Mouse (Mus musculus): ENCODE results near the gene Dolpp1. TPM values are rescaled to one million over a fixed set of nuclear protein-coding genes. Genes with fewer than 3 reads are reported as not detected.

Gene Dolpp1
- total RNA-seq (2023): 12.6 TPM in 2 replicates

GRCm38 (mm10) chr2:30392114-30392576, at the start of gene Dolpp1:
Dolpp1 (plus strand) TSS chr2:30392254.

DNA sequence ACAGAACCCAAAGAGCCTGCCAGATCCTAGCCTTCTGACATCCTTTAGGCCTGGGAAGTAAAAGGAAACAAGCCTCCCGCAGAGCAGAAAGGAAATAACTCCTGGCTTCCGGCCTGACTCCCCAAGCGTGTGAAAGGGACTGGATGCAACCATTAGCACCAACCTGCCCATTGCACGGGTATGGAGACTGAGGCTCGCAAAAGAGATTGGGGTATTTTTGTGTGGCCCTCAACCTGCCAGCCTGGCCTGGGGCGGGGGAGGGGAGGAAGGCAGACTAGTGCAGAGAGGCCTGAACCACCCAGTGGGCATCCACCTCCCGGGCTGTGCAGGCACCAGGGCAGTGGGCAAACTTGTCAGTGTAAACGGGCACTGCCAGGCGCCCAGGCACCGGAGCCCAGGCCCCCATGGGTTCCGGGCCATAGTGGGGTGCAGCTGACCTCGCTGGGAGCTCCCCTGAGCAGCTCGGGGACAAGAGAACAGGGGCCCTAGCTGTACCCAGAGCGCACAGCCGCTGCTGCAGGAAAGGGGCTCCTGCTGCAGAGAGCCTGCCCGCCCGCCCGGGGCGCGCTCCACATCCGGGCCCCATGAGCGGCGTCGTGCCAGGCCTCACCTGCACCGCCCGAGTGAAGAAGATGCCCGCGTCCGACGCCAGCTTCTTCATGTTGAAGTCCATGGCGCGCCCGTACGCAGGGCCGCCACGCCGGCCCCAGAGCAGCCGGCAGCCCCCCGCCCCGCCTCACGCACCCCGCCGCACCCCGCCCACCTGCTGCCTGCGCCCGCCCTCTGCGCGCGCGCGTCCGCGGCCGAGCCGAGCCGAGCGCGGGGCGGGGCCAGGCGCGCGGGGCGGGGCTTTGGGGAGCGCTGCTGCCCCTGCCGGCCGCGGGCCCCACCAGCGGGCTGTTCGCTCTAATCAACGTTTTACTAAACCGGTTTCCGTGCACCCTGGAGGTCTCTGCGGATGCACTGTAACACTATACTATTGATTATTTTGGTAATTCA, 33.2 kb upstream of the Dolpp1 start, which contains the start of gene Sh3glb2:
Gene Sh3glb2, minus strand, starts transcription at position 805 of the 999 bp plus-strand sequence.

DNA sequence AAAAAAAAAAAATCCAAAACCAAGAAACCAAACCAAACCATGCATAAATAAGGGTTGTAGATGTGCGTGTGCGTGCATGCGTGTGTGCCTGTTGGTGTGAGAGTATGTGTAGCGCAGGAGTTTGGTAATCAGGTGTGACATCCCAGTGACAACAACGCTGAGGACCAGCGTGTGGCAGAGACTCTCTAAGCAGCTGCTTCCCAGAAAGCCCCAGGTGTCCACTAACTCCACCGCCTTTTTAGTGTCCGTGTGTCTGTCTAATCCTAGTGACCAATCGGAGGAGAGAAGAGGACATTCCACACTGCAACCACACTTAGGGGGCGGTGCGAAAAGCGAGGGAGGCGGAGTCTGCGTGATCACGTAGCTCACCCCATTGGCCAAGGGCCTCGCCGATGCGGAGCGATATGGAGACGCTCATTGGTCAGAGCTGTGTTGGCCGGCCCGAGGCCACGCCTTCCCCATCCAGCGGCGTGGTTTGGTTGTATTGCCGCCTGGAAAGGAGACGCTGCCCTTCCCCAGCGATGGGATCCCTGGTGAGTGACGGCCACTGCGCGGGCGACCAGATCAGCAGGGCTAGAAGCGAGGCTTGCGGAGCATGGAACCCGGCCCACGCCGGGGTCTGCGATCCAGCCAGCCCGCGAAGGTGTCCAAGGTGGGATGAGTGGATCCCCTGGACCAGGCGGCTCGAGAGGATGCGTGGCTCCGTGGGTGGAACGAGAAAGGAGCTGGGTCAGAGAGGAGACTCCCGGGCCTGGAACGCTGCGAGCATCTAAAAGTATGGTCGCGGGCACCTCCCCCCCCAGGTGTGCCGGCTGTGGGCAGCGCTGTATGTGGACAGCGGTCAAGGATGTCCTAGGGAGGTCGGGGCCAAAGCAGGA, 28.0 kb upstream of the Dolpp1 start, which contains the start of gene Miga2:
Gene Miga2, plus strand, starts transcription at position 461 of the 878 bp plus-strand sequence.

GRCm38 (mm10) chr2:30415157-30415935, 23.3 kb downstream of the Dolpp1 start, which contains the start of gene Crat:
Crat (minus strand) TSS chr2:30415813.

GRCm38 (mm10) chr2:30415936-30416648, 24.0 kb downstream of the Dolpp1 start, which contains the start of gene Ptpa:
Ptpa (plus strand) TSS chr2:30416039.

Other genes with a start within 250 kb of the Dolpp1 start
- gene Endog, start 220.8 kb upstream of the Dolpp1 start, total RNA-seq (2023): 2.8 and 3.4 TPM in 2 replicates
- 6.7 and 7.5 TPM in 2 replicates for gene Spout1, start 213.8 kb upstream of the Dolpp1 start, total RNA-seq (2023)
- 1.7 and 2.7 TPM in 2 replicates for gene Kyat1, start 186.4 kb upstream of the Dolpp1 start, total RNA-seq (2023)
- 20.1 and 24.6 TPM in 2 replicates for gene Lrrc8a, start 154.5 kb upstream of the Dolpp1 start, total RNA-seq (2023)
- 0.19 TPM in 1 of 2 replicates, not detected in the other for gene Gm28035, start 151.7 kb upstream of the Dolpp1 start, total RNA-seq (2023)
- gene Phyhd1, start 126.1 kb upstream of the Dolpp1 start, total RNA-seq (2023): 1.8 and 2.8 TPM in 2 replicates
- gene Gm28038, start 111.2 kb upstream of the Dolpp1 start, total RNA-seq (2023): not detected in 2 replicates
- 6.6 and 8.6 TPM in 2 replicates for gene Dolk, start 105.9 kb upstream of the Dolpp1 start, total RNA-seq (2023)
- 17.5 and 23.0 TPM in 2 replicates for gene Nup188, start 105.9 kb upstream of the Dolpp1 start, total RNA-seq (2023)
- gene Sh3glb2, start 32.9 kb upstream of the Dolpp1 start, total RNA-seq (2023): 14.6 and 14.7 TPM in 2 replicates
- gene Miga2, start 28.0 kb upstream of the Dolpp1 start, total RNA-seq (2023): 3.9 and 4.6 TPM in 2 replicates
- gene Crat, start 23.6 kb downstream of the Dolpp1 start, total RNA-seq (2023): 26.9 and 34.8 TPM in 2 replicates
- 65.6 and 98.9 TPM in 2 replicates for gene Ptpa, start 23.8 kb downstream of the Dolpp1 start, total RNA-seq (2023)
- gene Ier5l, start 82.0 kb downstream of the Dolpp1 start, total RNA-seq (2023): 1.4 and 2.5 TPM in 2 replicates
- gene Cstad, start 202.8 kb downstream of the Dolpp1 start, total RNA-seq (2023): not detected in 2 replicates

All from neutrophil, adult 65 days (primary cell).